Mouse (Mus musculus): Measurements from ENCODE around the gene Ctf2. TPM values are rescaled to one million over a fixed set of nuclear protein-coding genes. Genes with fewer than 3 reads are reported as not detected.
A peak's percentile ranks its signal among the peaks of the same experiment; 100 is the strongest.

The Ctf2 gene
- polyA plus RNA-seq, 1 experiment from 2014 or later = not detected

DNA sequence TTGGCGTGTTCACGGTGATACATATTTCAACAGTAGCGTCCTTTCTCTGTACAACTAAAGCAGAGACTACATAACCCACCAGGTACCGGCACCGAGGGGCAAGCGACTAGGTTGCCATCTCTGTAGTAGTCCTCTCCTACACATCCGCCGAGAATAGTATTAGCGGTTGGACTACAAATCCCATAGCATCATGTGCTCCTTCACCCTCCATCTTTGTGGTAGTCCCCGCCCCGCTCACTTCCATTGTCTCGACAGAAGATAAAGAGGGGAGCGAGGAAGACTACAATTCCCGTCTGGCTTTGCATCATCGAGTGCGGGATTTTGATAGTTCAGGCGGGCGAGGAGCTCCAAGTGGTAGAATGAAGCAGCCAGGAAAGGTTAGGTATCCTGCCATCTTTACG lies 13.3 kb upstream of the Ctf2 start:
- peaks cover 11% of the 10 kb centered on the region; the same call in 1 of the 2 replicates for H3K4me1 ChIP-seq (ENCODE audit: control insufficient read depth, insufficient read depth, low read length)
- ATAC-seq (replicated peaks; ENCODE audit: insufficient number of reproducible peaks, low FRiP score, low TSS enrichment) = peak; percentile 74
- peak overlapping the region; percentile 90 for H3K27ac ChIP-seq (ENCODE audit: low read depth, low read length)
- under 1% methylated on average over 19 of the region's 19 CpGs for WGBS (ENCODE audit: insufficient replicate concordance)
- peak overlapping the region; percentile 81 for H3K4me3 ChIP-seq (ENCODE audit: low read depth, low read length)
- H3K9me3 ChIP-seq (replicated peaks; ENCODE audit: control insufficient read depth, low read length) = no peaks in the 10 kb centered on the region
- no peaks in the 10 kb centered on the region for H3K27me3 ChIP-seq (ENCODE audit: control insufficient read depth, insufficient read depth, low read length)
- peak overlapping the region; percentile 83 for H3K9ac ChIP-seq (ENCODE audit: low read depth, low read length)
- peaks cover 9% of the 10 kb centered on the region for H3K36me3 ChIP-seq (ENCODE audit: control insufficient read depth, insufficient read depth, low read length)
- peak overlapping the region; percentile 98 for H3K4me2 ChIP-seq

- H3K9me3 ChIP-seq (replicated peaks; ENCODE audit: control insufficient read depth, low read length) = no peaks in the 10 kb centered on the region
- H3K27me3 ChIP-seq (ENCODE audit: control insufficient read depth, insufficient read depth, low read length) = no peaks in the 10 kb centered on the region
- H3K27ac ChIP-seq (ENCODE audit: low read depth, low read length) = peak within 1 kb of the TSS; percentile 90
- peak within 1 kb of the TSS; percentile 81 for H3K4me3 ChIP-seq (ENCODE audit: low read depth, low read length)
- peak within 1 kb of the TSS; percentile 98 for H3K4me2 ChIP-seq
- peaks cover 5% of the 10 kb centered on the region for H3K36me3 ChIP-seq (ENCODE audit: control insufficient read depth, insufficient read depth, low read length)
- H3K9ac ChIP-seq (ENCODE audit: low read depth, low read length) = peak within 1 kb of the TSS; percentile 83
- ATAC-seq (replicated peaks; ENCODE audit: insufficient number of reproducible peaks, low FRiP score, low TSS enrichment) = no peak
- WGBS (ENCODE audit: insufficient replicate concordance) = under 1% methylated on average over 26 of the region's 26 CpGs
- peaks cover 11% of the 10 kb centered on the region; the same call in 1 of the 2 replicates for H3K4me1 ChIP-seq (ENCODE audit: control insufficient read depth, insufficient read depth, low read length)
These were observed 12.5 kb upstream of the Ctf2 start, which contains the start of gene Fbxl19 for GRCm38 (mm10) chr7:127744366-127745045. Fbxl19 (plus strand) TSS chr7:127744543.

DNA sequence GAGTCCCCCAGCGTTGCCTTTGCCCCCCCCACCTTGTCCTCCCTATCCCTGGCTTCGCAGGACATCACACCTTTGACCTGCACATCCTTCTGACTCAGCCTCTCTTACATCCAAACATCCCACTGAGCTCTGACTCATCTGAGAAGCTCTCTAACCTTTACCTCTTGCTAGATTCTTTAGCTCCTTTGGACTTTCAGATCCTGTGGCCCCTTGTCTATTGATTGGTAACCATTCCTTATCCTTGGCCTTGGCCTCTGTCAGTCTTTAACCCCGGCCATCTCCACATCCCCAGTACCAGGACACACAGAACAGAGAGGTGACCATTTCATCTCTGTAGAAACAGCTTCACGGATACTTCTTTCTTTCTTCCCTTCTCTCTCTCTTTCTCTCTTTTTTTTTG lies 1.8 kb downstream of the Ctf2 start:
- Histone ChIP-seq H3K9ac (ENCODE audit: low read depth, low read length) (no peak overlapping the region), H3K4me1 (ENCODE audit: control insufficient read depth, insufficient read depth, low read length) (no peaks in the 10 kb centered on the region), H3K9me3 (replicated peaks; ENCODE audit: control insufficient read depth, low read length) (no peaks in the 10 kb centered on the region), H3K4me3 (ENCODE audit: low read depth, low read length) (no peak overlapping the region), H3K36me3 (ENCODE audit: control insufficient read depth, insufficient read depth, low read length) (no peaks in the 10 kb centered on the region), H3K4me2 (no peak overlapping the region), H3K27me3 (ENCODE audit: control insufficient read depth, insufficient read depth, low read length) (peaks cover 3% of the 10 kb centered on the region; the same call in 1 of the 2 replicates), H3K27ac (ENCODE audit: low read depth, low read length) (no peak overlapping the region)
- ATAC-seq (replicated peaks; ENCODE audit: insufficient number of reproducible peaks, low FRiP score, low TSS enrichment) = no peak
- WGBS (ENCODE audit: insufficient replicate concordance) = 62% methylated on average over 4 of the region's 4 CpGs

- Histone ChIP-seq H3K4me2 (no peak overlapping the region), H3K9me3 (replicated peaks; ENCODE audit: control insufficient read depth, low read length) (no peaks in the 10 kb centered on the region), H3K27me3 (ENCODE audit: control insufficient read depth, insufficient read depth, low read length) (peaks cover 3% of the 10 kb centered on the region; the same call in 1 of the 2 replicates), H3K4me1 (ENCODE audit: control insufficient read depth, insufficient read depth, low read length) (no peaks in the 10 kb centered on the region), H3K27ac (ENCODE audit: low read depth, low read length) (no peak overlapping the region), H3K4me3 (ENCODE audit: low read depth, low read length) (no peak overlapping the region), H3K36me3 (ENCODE audit: control insufficient read depth, insufficient read depth, low read length) (no peaks in the 10 kb centered on the region), H3K9ac (ENCODE audit: low read depth, low read length) (no peak overlapping the region)
- ATAC-seq (replicated peaks; ENCODE audit: insufficient number of reproducible peaks, low FRiP score, low TSS enrichment) = no peak
- WGBS (ENCODE audit: insufficient replicate concordance) = 75% methylated on average over 7 of the region's 7 CpGs
These were observed 4.1 kb downstream of the Ctf2 start for GRCm38 (mm10) chr7:127727898-127728297.

DNA sequence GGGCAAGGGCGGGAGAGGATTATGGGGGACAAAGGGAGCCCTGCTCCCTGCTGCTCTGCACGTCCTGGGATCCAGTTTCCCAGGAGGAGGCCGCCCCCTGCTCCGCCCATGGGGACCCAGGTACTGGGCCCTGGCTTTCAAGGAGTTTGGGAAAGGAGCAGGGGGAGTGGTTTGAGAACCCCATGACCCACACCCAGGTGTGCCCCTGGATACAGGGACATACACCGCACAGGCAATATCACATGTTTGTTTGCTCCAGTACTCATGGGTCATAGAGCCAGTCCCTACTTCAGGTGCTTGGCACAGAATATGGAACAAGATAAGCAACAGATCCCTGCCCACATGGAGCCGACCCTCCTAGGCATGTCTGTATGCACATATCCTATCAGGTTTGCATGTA lies 6.0 kb downstream of the Ctf2 start:
- H3K4me2 ChIP-seq = no peak overlapping the region
- no peak for ATAC-seq (replicated peaks; ENCODE audit: insufficient number of reproducible peaks, low FRiP score, low TSS enrichment)
- H3K9me3 ChIP-seq (replicated peaks; ENCODE audit: control insufficient read depth, low read length) = no peaks in the 10 kb centered on the region
- no peaks in the 10 kb centered on the region for H3K4me1 ChIP-seq (ENCODE audit: control insufficient read depth, insufficient read depth, low read length)
- no peaks in the 10 kb centered on the region for H3K36me3 ChIP-seq (ENCODE audit: control insufficient read depth, insufficient read depth, low read length)
- no peak overlapping the region for H3K27ac ChIP-seq (ENCODE audit: low read depth, low read length)
- H3K9ac ChIP-seq (ENCODE audit: low read depth, low read length) = no peak overlapping the region
- no peak overlapping the region for H3K4me3 ChIP-seq (ENCODE audit: low read depth, low read length)
- H3K27me3 ChIP-seq (ENCODE audit: control insufficient read depth, insufficient read depth, low read length) = peaks cover 3% of the 10 kb centered on the region; the same call in 1 of the 2 replicates
- WGBS (ENCODE audit: insufficient replicate concordance) = 59% methylated on average over 6 of the region's 6 CpGs

DNA sequence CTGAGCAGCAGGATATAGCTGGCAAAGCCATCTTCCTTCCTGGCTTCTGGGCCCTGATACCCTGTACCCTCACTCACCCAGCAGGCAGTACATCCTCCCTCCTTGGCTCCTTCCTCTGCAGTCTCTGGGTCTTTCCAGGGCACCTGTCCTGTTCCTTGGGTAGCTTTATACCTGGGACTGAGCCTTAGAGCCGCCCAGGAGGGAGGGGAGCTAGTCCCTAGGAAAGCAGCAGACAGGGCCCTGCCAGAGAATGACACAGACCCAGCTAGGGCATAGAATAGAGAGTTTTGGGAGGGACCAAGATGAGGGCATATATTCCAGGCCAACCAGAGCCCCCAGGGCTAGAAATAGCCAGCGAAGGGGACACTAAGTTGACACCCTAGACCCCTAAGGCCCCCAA lies 6.5 kb downstream of the Ctf2 start:
- H3K9me3 ChIP-seq (replicated peaks; ENCODE audit: control insufficient read depth, low read length) = no peaks in the 10 kb centered on the region
- H3K4me2 ChIP-seq = no peak overlapping the region
- H3K4me3 ChIP-seq (ENCODE audit: low read depth, low read length) = no peak overlapping the region
- no peak overlapping the region for H3K27ac ChIP-seq (ENCODE audit: low read depth, low read length)
- no peak for ATAC-seq (replicated peaks; ENCODE audit: insufficient number of reproducible peaks, low FRiP score, low TSS enrichment)
- H3K36me3 ChIP-seq (ENCODE audit: control insufficient read depth, insufficient read depth, low read length) = no peaks in the 10 kb centered on the region
- H3K4me1 ChIP-seq (ENCODE audit: control insufficient read depth, insufficient read depth, low read length) = no peaks in the 10 kb centered on the region
- 44% methylated on average over 2 of the region's 2 CpGs for WGBS (ENCODE audit: insufficient replicate concordance)
- no peak overlapping the region for H3K9ac ChIP-seq (ENCODE audit: low read depth, low read length)
- peaks cover 3% of the 10 kb centered on the region; the same call in 1 of the 2 replicates for H3K27me3 ChIP-seq (ENCODE audit: control insufficient read depth, insufficient read depth, low read length)

DNA sequence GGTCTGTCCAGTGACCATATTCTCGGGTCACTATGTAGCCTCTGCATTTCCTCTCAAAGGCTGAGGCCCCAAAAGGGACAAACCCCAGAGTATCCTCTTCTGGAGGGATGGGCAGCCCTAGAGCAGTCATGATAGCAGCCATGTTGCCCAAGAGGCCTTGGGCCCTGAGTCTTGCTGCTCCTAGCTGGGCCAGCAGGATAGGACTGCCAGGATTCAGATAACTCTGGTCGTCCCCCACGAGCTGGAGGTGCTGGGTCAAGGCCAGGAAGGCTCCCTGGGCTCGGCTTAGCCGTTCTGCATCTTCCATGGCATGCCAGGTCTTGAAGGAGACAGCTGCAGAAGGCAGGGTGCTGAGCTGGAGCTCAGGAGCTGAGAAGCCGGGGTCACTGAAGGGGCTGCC lies 12.7 kb downstream of the Ctf2 start:
- H3K9ac ChIP-seq (ENCODE audit: low read depth, low read length) = no peak overlapping the region
- 76% methylated on average over 6 of the region's 6 CpGs for WGBS (ENCODE audit: insufficient replicate concordance)
- H3K4me3 ChIP-seq (ENCODE audit: low read depth, low read length) = no peak overlapping the region
- H3K27me3 ChIP-seq (ENCODE audit: control insufficient read depth, insufficient read depth, low read length) = no peaks in the 10 kb centered on the region; the same call in 1 of the 2 replicates
- no peak overlapping the region for H3K4me2 ChIP-seq
- ATAC-seq (replicated peaks; ENCODE audit: insufficient number of reproducible peaks, low FRiP score, low TSS enrichment) = no peak
- no peak overlapping the region for H3K27ac ChIP-seq (ENCODE audit: low read depth, low read length)
- H3K4me1 ChIP-seq (ENCODE audit: control insufficient read depth, insufficient read depth, low read length) = peaks cover 4% of the 10 kb centered on the region; the same call in 1 of the 2 replicates
- H3K9me3 ChIP-seq (replicated peaks; ENCODE audit: control insufficient read depth, low read length) = no peaks in the 10 kb centered on the region
- H3K36me3 ChIP-seq (ENCODE audit: control insufficient read depth, insufficient read depth, low read length) = no peaks in the 10 kb centered on the region

DNA sequence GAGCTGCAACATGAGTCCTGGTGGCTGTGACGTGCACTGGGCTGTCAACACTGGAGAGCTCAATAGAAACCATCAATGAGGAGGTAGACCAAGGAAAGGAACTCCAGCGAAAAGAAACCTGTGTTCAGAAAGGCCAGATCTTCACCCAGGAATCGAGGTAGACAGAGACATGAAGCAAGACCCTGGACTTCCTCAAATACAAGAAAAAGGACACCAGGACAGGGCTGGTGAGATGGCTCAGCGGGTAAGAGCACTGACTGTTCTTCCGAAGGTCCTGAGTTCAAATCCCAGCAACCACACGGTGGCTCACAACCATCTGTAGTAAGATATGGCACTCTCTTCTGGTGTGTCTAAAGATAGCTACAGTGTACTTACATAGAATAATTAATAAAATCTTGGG lies 13.6 kb downstream of the Ctf2 start:
- peaks cover 4% of the 10 kb centered on the region; the same call in 1 of the 2 replicates for H3K4me1 ChIP-seq (ENCODE audit: control insufficient read depth, insufficient read depth, low read length)
- no peak for ATAC-seq (replicated peaks; ENCODE audit: insufficient number of reproducible peaks, low FRiP score, low TSS enrichment)
- no peak overlapping the region for H3K4me2 ChIP-seq
- no peaks in the 10 kb centered on the region for H3K36me3 ChIP-seq (ENCODE audit: control insufficient read depth, insufficient read depth, low read length)
- WGBS (ENCODE audit: insufficient replicate concordance) = 83% methylated on average over 6 of the region's 6 CpGs
- no peak overlapping the region for H3K4me3 ChIP-seq (ENCODE audit: low read depth, low read length)
- H3K27me3 ChIP-seq (ENCODE audit: control insufficient read depth, insufficient read depth, low read length) = no peaks in the 10 kb centered on the region; the same call in 1 of the 2 replicates
- H3K27ac ChIP-seq (ENCODE audit: low read depth, low read length) = no peak overlapping the region
- no peaks in the 10 kb centered on the region for H3K9me3 ChIP-seq (replicated peaks; ENCODE audit: control insufficient read depth, low read length)
- no peak overlapping the region for H3K9ac ChIP-seq (ENCODE audit: low read depth, low read length)

DNA sequence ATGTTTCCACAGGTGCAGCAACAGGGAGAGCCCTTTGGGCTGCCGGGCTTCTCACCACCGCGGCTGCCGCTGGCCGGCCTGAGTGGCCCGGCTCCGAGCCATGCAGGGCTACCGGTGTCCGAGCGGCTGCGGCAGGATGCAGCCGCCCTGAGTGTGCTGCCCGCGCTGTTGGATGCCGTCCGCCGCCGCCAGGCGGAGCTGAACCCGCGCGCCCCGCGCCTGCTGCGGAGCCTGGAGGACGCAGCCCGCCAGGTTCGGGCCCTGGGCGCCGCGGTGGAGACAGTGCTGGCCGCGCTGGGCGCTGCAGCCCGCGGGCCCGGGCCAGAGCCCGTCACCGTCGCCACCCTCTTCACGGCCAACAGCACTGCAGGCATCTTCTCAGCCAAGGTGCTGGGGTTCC lies 15.0 kb downstream of the Ctf2 start:
- ATAC-seq (replicated peaks; ENCODE audit: insufficient number of reproducible peaks, low FRiP score, low TSS enrichment) = peak; percentile 66
- H3K27ac ChIP-seq (ENCODE audit: low read depth, low read length) = no peak overlapping the region

More for the DNA sequence above, 15.0 kb downstream of the Ctf2 start:
- Histone ChIP-seq H3K4me3 (ENCODE audit: low read depth, low read length) (peak overlapping the region; percentile 28), H3K9me3 (replicated peaks; ENCODE audit: control insufficient read depth, low read length) (no peaks in the 10 kb centered on the region), H3K4me2 (peak overlapping the region; percentile 71), H3K9ac (ENCODE audit: low read depth, low read length) (peak overlapping the region; percentile 59), H3K27me3 (ENCODE audit: control insufficient read depth, insufficient read depth, low read length) (no peaks in the 10 kb centered on the region; the same call in 1 of the 2 replicates), H3K36me3 (ENCODE audit: control insufficient read depth, insufficient read depth, low read length) (no peaks in the 10 kb centered on the region), H3K4me1 (ENCODE audit: control insufficient read depth, insufficient read depth, low read length) (peaks cover 13% of the 10 kb centered on the region)
- WGBS (ENCODE audit: insufficient replicate concordance) = under 1% methylated on average over 38 of the region's 41 CpGs
